Mouse (Mus musculus): Measurements from ENCODE around the gene Mtx3.

- TF ChIP-seq CTCF (IDR thresholded peaks at IDR 0.05): no peak
- no peak for TF ChIP-seq POLR2A (IDR thresholded peaks at IDR 0.05; ENCODE audit: insufficient read depth, low read depth, low read length)
- TF ChIP-seq EP300 (IDR thresholded peaks at IDR 0.05; ENCODE audit: insufficient read depth, low read depth, low read length): no peak
These were observed 20.8 kb downstream of the Mtx3 start for GRCm38 (mm10) chr13:92865358-92865757.

All from heart, adult 2 months (tissue).